Mouse (Mus musculus): ENCODE data around the gene Slc18a3. TPM values are rescaled to one million over a fixed set of nuclear protein-coding genes. Genes with fewer than 3 reads are reported as not detected.

Slc18a3 gene
- polyA plus RNA-seq, 1 experiment = 0.06 TPM

GRCm38 (mm10) chr14:32423946-32424345, 40.7 kb downstream of the Slc18a3 start:
- WGBS = 81% methylated on average over 7 of the region's 7 CpGs
- H3K4me3 ChIP-seq (replicated peaks; ENCODE audit: extremely low read depth, low read depth, low read length) = no peak overlapping the region
- no peaks in the 10 kb centered on the region for H3K4me1 ChIP-seq (ENCODE audit: control insufficient read depth, insufficient read depth, low read length)
- no peak for DNase-seq
- no peak for TF ChIP-seq CTCF (IDR thresholded peaks at IDR 0.05; ENCODE audit: insufficient read depth, low read length)
- no peak for TF ChIP-seq POLR2A (IDR thresholded peaks at IDR 0.05; ENCODE audit: borderline replicate concordance, extremely low read depth, low read depth, low read length)

GRCm38 (mm10) chr14:32418747-32419146, 45.9 kb downstream of the Slc18a3 start:
- TF ChIP-seq CTCF (IDR thresholded peaks at IDR 0.05; ENCODE audit: insufficient read depth, low read length) = no peak
- TF ChIP-seq POLR2A (IDR thresholded peaks at IDR 0.05; ENCODE audit: borderline replicate concordance, extremely low read depth, low read depth, low read length) = no peak
- WGBS = 76% methylated on average over 11 of the region's 11 CpGs

More at GRCm38 (mm10) chr14:32418747-32419146, 45.9 kb downstream of the Slc18a3 start:
- H3K4me3 ChIP-seq (replicated peaks; ENCODE audit: extremely low read depth, low read depth, low read length) = no peak overlapping the region
- DNase-seq = no peak
- no peaks in the 10 kb centered on the region for H3K4me1 ChIP-seq (ENCODE audit: control insufficient read depth, insufficient read depth, low read length)

Other genes starting within 250 kb of the Slc18a3 start
- 0.93 and 1.3 TPM in 2 replicates for gene Ogdhl, start 142.8 kb downstream of the Slc18a3 start, polyA plus RNA-seq (2012; rRNA removed)
- gene 1700024G13Rik, start 76.5 kb downstream of the Slc18a3 start, polyA plus RNA-seq (2012; rRNA removed) = 8.4 and 9.1 TPM in 2 replicates
- gene Chat, start 1.1 kb upstream of the Slc18a3 start, polyA plus RNA-seq (2012; rRNA removed) = 0.26 TPM in 1 of 2 replicates, not detected in the other
- 3.2 and 4.8 TPM in 2 replicates for gene Ercc6, start 48.7 kb upstream of the Slc18a3 start, polyA plus RNA-seq (2012; rRNA removed)
- not detected in 2 replicates for gene Prrxl1, start 134.6 kb upstream of the Slc18a3 start, polyA plus RNA-seq (2012; rRNA removed)
- 0.55 and 2.2 TPM in 2 replicates for gene 3425401B19Rik, start 220.4 kb upstream of the Slc18a3 start, polyA plus RNA-seq (2012; rRNA removed)